Mouse (Mus musculus): Measurements from ENCODE around the gene C1qtnf2. TPM values are rescaled to one million over a fixed set of nuclear protein-coding genes. Genes with fewer than 3 reads are reported as not detected.

C1qtnf2 gene
- polyA plus RNA-seq, 1 experiment from 2014 or later: 0.54 TPM

DNA sequence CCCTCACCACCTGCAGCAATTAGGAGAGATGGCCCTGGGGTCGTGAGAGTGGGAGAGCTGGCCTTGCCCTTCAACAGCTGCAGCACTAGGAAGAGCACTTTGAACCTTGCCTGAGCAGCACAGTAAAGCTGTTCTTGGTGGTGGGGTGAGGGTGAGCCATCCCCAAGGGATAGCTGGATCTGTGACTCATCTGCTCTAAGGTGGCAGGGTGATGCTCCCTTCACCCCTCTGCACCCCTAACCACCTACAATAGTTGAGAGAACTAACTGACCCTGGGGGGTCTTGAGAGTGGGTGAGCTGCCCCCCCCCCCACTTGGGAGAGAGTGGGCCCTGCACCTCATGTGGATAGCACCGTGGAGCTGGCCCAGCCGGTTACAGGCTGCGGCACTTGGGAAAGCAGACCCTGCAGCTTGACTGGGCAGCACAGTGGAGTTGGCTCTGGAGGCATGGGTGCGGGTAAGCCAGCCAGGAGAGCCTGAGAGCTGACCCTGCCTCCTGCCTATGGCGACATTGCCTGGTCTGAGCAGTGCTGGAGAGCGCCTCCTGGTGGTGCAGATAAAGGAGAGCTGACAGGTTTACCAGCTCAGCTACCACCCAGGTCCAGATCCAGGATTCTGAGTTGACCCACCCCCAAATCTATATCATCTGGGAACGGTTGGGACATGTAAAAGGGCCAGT, 42.4 kb downstream of the C1qtnf2 start:
- Histone ChIP-seq H3K4me2 (no peak overlapping the region), H3K9ac (no peak overlapping the region), H3K27ac (no peak overlapping the region), H3K36me3 (no peaks in the 10 kb centered on the region), H3K4me1 (replicated peaks) (no peaks in the 10 kb centered on the region), H3K9me3 (replicated peaks) (no peaks in the 10 kb centered on the region), H3K27me3 (no peaks in the 10 kb centered on the region), H3K4me3 (replicated peaks) (no peak overlapping the region)
- 35% methylated on average over 8 of the region's 8 CpGs for WGBS (ENCODE audit: insufficient replicate concordance)
- DNase-seq (no peak), ATAC-seq (ENCODE audit: low read depth) (0 out of 2 replicates have a peak, but pooled peaks have one; percentile 18)

DNA sequence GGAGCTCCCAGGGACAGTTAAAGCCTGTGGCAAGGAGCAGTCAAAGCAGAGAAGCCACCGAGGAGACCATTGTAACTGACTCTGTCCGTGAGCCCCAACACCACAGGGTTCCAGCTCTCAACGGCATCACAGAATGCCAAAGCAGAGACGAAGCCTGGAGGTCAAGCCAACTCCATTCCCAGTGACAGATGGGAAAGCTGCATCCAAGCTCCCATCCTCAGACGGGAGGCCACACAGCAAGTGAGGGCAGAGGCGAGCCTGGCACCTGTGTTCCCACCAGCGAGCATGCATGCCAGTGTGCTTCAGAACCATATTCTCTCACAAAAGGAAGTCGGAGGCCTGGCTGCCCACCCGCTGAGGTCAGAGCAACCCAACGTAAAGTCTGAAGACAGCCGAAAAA, 43.6 kb downstream of the C1qtnf2 start:
- H3K27me3 ChIP-seq: no peaks in the 10 kb centered on the region
- H3K4me2 ChIP-seq: no peak overlapping the region
- H3K9me3 ChIP-seq (replicated peaks): no peaks in the 10 kb centered on the region
- DNase-seq: no peak
- no peak overlapping the region for H3K9ac ChIP-seq
- no peak for ATAC-seq (ENCODE audit: low read depth)
- 76% methylated on average over 11 of the region's 11 CpGs for WGBS (ENCODE audit: insufficient replicate concordance)
- H3K36me3 ChIP-seq: no peaks in the 10 kb centered on the region
- H3K27ac ChIP-seq: no peak overlapping the region
- H3K4me3 ChIP-seq (replicated peaks): no peak overlapping the region
- H3K4me1 ChIP-seq (replicated peaks): no peaks in the 10 kb centered on the region

GRCm38 (mm10) chr11:43518086-43518485, 44.0 kb downstream of the C1qtnf2 start:
- Histone ChIP-seq H3K4me2 (no peak overlapping the region), H3K9ac (no peak overlapping the region), H3K27ac (no peak overlapping the region), H3K4me1 (replicated peaks) (no peaks in the 10 kb centered on the region), H3K9me3 (replicated peaks) (no peaks in the 10 kb centered on the region), H3K4me3 (replicated peaks) (no peak overlapping the region), H3K27me3 (no peaks in the 10 kb centered on the region), H3K36me3 (no peaks in the 10 kb centered on the region)
- no peak for ATAC-seq (ENCODE audit: low read depth)
- DNase-seq: no peak

- Histone ChIP-seq H3K27ac (no peak overlapping the region), H3K27me3 (no peaks in the 10 kb centered on the region)
Measured at GRCm38 (mm10) chr11:43518821-43519220, 44.7 kb downstream of the C1qtnf2 start.

DNA sequence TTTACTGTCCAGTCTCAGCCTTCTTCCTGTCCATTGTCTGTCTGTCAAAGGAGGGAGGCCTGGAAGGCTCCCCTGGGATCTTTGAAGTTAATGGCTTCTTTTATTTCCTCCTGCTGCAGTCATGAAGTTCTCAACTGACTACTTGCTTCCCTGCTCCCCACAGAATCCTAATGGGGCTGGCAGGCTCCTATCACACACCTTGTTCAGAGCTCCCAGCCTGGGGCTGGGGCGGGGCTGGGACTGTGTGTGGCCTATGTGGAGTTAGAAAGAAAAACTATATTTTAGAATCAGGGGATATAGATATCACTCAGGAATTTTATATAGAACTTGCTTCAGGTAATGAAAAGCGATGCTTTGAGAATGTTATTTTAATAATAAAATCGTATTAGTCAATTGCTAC, 46.4 kb downstream of the C1qtnf2 start:
- H3K9me3 ChIP-seq (replicated peaks): no peaks in the 10 kb centered on the region
- H3K4me3 ChIP-seq (replicated peaks): no peak overlapping the region
- no peak overlapping the region for H3K27ac ChIP-seq
- WGBS (ENCODE audit: insufficient replicate concordance): 65% methylated on average over 3 of the region's 3 CpGs
- H3K4me1 ChIP-seq (replicated peaks): no peaks in the 10 kb centered on the region
- H3K9ac ChIP-seq: no peak overlapping the region
- H3K36me3 ChIP-seq: no peaks in the 10 kb centered on the region
- H3K4me2 ChIP-seq: no peak overlapping the region
- no peaks in the 10 kb centered on the region for H3K27me3 ChIP-seq
- DNase-seq (no peak), ATAC-seq (ENCODE audit: low read depth) (no peak)

More at GRCm38 (mm10) chr11:43518821-43519220, 44.7 kb downstream of the C1qtnf2 start:
- Histone ChIP-seq H3K4me3 (replicated peaks) (no peak overlapping the region), H3K9me3 (replicated peaks) (no peaks in the 10 kb centered on the region), H3K36me3 (no peaks in the 10 kb centered on the region), H3K9ac (no peak overlapping the region), H3K4me1 (replicated peaks) (no peaks in the 10 kb centered on the region), H3K4me2 (no peak overlapping the region)
- no peak for ATAC-seq (ENCODE audit: low read depth)
- DNase-seq: no peak

DNA sequence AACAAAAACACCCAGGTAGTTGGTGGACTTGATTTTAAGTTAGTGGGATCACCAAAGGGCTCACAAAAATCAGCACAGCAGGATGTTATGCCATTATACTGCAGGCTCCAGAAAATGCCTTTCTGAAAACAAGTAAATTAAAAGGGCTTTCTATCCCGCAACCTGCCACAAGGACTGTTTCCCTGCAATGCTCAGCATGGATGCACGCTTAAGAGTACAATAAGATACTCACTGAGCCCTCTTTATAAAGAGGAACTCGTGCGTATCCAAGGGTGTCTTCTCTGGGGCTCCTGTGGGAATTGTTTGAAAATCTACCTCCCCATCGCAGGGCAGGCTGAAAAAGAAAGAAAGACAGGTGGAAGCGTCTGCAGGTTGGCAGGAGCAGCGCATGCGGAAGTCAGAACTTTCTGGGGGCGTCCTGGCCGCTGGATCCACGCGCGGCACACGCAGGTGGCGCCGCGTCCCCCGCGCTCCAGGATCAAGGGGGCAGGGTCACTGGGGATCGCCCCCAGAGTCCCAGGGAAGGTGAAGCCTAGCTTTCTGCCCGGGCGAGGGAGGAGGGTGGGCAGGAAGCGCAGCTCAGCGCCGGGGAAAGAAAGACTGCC, 54.1 kb downstream of the C1qtnf2 start:
- no peak overlapping the region for H3K27ac ChIP-seq
- no peaks in the 10 kb centered on the region for H3K36me3 ChIP-seq
- H3K4me2 ChIP-seq: peak overlapping the region; percentile 75
- no peak for ATAC-seq (ENCODE audit: low read depth)
- H3K4me1 ChIP-seq (replicated peaks): no peaks in the 10 kb centered on the region; the same call in 1 of the 2 replicates
- no peaks in the 10 kb centered on the region for H3K9me3 ChIP-seq (replicated peaks)
- H3K27me3 ChIP-seq: peaks cover 35% of the 10 kb centered on the region
- DNase-seq: no peak
- 2% methylated on average over 25 of the region's 25 CpGs for WGBS (ENCODE audit: insufficient replicate concordance)
- H3K4me3 ChIP-seq (replicated peaks): peak overlapping the region; percentile 64
- H3K9ac ChIP-seq: peak overlapping the region; percentile 60

DNA sequence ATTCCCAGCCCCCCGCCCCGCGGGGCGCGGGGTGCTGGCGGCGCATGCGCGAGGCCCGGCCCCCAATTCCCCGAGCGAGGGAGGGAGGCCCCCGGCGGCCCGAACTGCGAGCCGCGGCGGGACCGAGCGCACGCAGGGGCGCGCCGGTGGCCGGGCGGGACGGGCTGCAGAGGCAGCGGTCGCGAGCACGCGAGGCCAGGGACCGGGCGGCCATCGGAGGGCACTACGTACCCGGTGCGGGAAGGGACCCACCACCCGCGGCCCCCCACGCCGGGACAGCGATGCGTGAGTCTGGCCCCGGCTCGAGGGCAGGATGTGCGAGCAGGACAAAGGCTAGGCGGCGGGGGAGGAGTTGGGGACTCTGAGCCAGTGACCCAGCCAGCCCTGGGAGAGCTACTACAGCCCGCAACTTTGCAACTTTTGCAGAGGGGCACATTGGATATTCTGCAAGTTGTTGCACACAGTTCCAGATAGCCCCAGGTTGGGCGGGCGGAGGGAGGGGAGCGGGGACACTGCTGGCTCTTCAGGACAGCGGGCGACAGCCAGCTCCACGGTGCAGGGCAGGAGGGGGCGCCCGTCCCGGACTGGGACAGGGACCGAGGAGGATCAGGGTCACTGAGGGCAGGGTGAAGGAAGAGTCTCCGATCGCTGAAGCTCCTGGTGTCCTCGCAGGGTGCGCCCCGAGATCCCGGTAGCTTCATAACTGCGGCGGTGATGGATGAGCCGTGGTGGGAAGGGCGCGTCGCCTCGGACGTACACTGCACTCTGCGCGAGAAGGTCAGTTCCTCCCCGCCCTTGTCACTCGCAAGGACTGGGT, 54.8 kb downstream of the C1qtnf2 start, which contains the start of gene Ccnjl:
TSS of gene Ccnjl (plus strand) at position 102 of the 817 bp plus-strand sequence.
- Histone ChIP-seq H3K36me3 (no peaks in the 10 kb centered on the region), H3K9ac (peak within 1 kb of the TSS; percentile 60), H3K4me3 (replicated peaks) (peak within 1 kb of the TSS; percentile 64), H3K27me3 (peaks cover 35% of the 10 kb centered on the region), H3K27ac (no peak within 1 kb of the TSS), H3K4me2 (peak within 1 kb of the TSS; percentile 75), H3K9me3 (replicated peaks) (no peaks in the 10 kb centered on the region), H3K4me1 (replicated peaks) (no peaks in the 10 kb centered on the region; the same call in 1 of the 2 replicates)
- under 1% methylated on average over 79 of the region's 79 CpGs for WGBS (ENCODE audit: insufficient replicate concordance)
- peak; percentile 74 for ATAC-seq (ENCODE audit: low read depth)
- DNase-seq: no peak

- DNase-seq: no peak
- Histone ChIP-seq H3K4me3 (replicated peaks) (0 out of 2 replicates have a peak overlapping the region, but pooled peaks have one; percentile 8), H3K27ac (no peak overlapping the region), H3K36me3 (no peaks in the 10 kb centered on the region), H3K4me1 (replicated peaks) (no peaks in the 10 kb centered on the region; the same call in 1 of the 2 replicates), H3K4me2 (peak overlapping the region; percentile 24; the same call in 1 of the 2 replicates), H3K27me3 (peaks cover 35% of the 10 kb centered on the region), H3K9ac (no peak overlapping the region), H3K9me3 (replicated peaks) (no peaks in the 10 kb centered on the region)
- ATAC-seq (ENCODE audit: low read depth): no peak
- WGBS (ENCODE audit: insufficient replicate concordance): 56% methylated on average over 3 of the region's 3 CpGs
Measured at GRCm38 (mm10) chr11:43530043-43530442, 56.0 kb downstream of the C1qtnf2 start.

DNA sequence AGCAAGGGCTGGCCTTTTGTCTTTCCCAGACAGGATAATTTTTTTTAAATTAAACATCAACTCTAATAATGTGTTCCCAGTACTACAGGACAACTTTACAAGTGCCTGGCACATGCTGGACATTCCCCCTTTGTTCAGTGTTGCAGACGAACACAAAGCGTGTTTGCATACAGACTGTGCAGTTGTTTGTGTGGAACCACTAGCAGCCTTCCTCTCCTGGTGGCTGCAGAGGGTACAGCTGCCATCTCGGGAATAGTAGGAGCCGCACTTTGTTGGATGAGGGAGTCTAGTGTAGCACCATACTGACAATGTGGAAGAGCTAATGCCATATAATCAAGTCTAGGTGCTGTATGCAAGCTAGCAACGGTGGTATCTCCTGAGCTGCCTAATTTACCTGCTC, 57.5 kb downstream of the C1qtnf2 start:
- Histone ChIP-seq H3K4me3 (replicated peaks) (no peak overlapping the region), H3K9ac (no peak overlapping the region), H3K9me3 (replicated peaks) (no peaks in the 10 kb centered on the region), H3K4me1 (replicated peaks) (no peaks in the 10 kb centered on the region; the same call in 1 of the 2 replicates), H3K27me3 (peaks cover 35% of the 10 kb centered on the region), H3K36me3 (no peaks in the 10 kb centered on the region), H3K4me2 (no peak overlapping the region), H3K27ac (no peak overlapping the region)
- no peak for ATAC-seq (ENCODE audit: low read depth)
- WGBS (ENCODE audit: insufficient replicate concordance): 64% methylated on average over 5 of the region's 5 CpGs
- DNase-seq: no peak

DNA sequence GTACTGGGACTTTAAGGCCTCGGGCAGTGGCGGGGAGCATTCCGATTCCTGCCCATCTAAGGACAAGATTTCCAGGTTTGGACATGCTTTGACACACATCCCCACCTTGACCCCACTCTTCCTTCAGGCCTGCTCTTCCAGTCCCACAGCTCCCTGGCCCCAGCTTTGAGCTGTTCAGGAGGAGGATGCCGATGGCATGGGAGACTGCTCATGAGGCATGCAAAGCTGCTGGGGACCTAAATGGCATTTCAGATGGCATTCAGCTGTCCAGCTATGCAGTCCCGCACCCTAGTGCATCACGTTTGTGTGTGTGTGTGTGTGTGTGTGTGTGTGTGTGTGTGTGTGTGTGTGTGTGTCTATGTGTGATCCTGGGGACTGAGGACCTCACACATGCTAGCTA, 63.0 kb downstream of the C1qtnf2 start:
- Histone ChIP-seq H3K27me3 (no peaks in the 10 kb centered on the region), H3K36me3 (no peaks in the 10 kb centered on the region), H3K4me3 (replicated peaks) (no peak overlapping the region), H3K9me3 (replicated peaks) (no peaks in the 10 kb centered on the region), H3K27ac (no peak overlapping the region), H3K9ac (no peak overlapping the region), H3K4me1 (replicated peaks) (no peaks in the 10 kb centered on the region), H3K4me2 (no peak overlapping the region)
- DNase-seq: no peak
- WGBS (ENCODE audit: insufficient replicate concordance): 58% methylated on average over 6 of the region's 6 CpGs
- ATAC-seq (ENCODE audit: low read depth): no peak

DNA sequence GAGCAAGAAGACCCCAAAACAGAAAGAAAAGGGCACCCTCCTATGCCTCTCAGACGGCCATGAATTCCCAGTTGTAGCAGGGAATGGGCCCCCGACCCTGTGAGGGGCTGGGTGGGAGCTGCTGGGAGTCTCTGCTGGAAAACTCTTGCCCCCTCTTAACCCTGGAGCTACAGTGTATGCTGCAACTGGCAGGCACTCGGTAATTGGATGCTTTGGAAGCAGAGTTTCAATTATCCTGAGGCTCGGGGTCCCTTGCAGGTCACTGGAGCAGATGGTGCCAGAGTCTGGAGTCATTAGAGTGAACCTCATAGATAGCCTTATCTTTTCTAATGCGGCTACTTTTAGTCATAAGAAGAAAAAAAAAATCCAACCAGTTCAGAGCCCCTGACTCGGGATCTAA, 65.8 kb downstream of the C1qtnf2 start:
- Histone ChIP-seq H3K9ac (no peak overlapping the region), H3K4me2 (no peak overlapping the region), H3K27me3 (no peaks in the 10 kb centered on the region), H3K36me3 (no peaks in the 10 kb centered on the region), H3K4me3 (replicated peaks) (no peak overlapping the region), H3K27ac (no peak overlapping the region), H3K4me1 (replicated peaks) (peaks cover 23% of the 10 kb centered on the region), H3K9me3 (replicated peaks) (no peaks in the 10 kb centered on the region)
- no peak for ATAC-seq (ENCODE audit: low read depth)
- 34% methylated on average over 6 of the region's 6 CpGs for WGBS (ENCODE audit: insufficient replicate concordance)
- no peak for DNase-seq
